Mouse (Mus musculus) CH12.LX (cell line): ENCODE data around the gene Sept9. TPM values are rescaled to one million over a fixed set of nuclear protein-coding genes. Genes with fewer than 3 reads are reported as not detected.

Experiments
- DNase-seq: peaks from one replicate; pipeline ENCODE4 v3.0.0-alpha.2; 2013; ENCODE audit errors: extremely low read depth
- H3K27ac ChIP-seq: 2 replicates; pipeline ENCODE4 v1.5.1; 2012; ENCODE audit warnings: low read depth, mild to moderate bottlenecking, control low read depth, moderate library complexity; ENCODE audit not compliant: insufficient read depth
- H3K27me3 ChIP-seq: replicated peaks from 2 replicates; pipeline ENCODE3; 2012; ENCODE audit warnings: inconsistent platforms
- H3K36me3 ChIP-seq, 2 experiments: replicated peaks in 1 of 2; 2 replicates each; pipeline versions ENCODE3 to v1.6.1; 2012; ENCODE audit warnings: inconsistent platforms in 1 of 2, low read length in 1 of 2, mild to moderate bottlenecking in 1 of 2, mixed read lengths in 1 of 2, moderate library complexity in 1 of 2; ENCODE audit not compliant: control insufficient read depth in 1 of 2, insufficient read depth in 1 of 2
- H3K4me1 ChIP-seq, 2 experiments: 2 replicates each; pipeline ENCODE4 v1.6.1; 2012; ENCODE audit warnings: inconsistent platforms in 1 of 2, moderate library complexity in 1 of 2; ENCODE audit not compliant: insufficient read depth in 2 of 2, control insufficient read depth in 1 of 2
- H3K4me2 ChIP-seq: 2 replicates; pipeline ENCODE4 v1.6.1; 2012; ENCODE audit warnings: low read depth, mild to moderate bottlenecking, control low read depth; ENCODE audit not compliant: poor library complexity, insufficient read depth, severe bottlenecking
- H3K4me3 ChIP-seq, 3 experiments: fragments of 150-350 bp in 1 of 3; sonication (generic) in 1 of 3; replicated peaks in 1 of 3; 2 replicates each; pipeline versions ENCODE3 to v1.5.1; 2011 to 2012; ENCODE audit warnings: low read depth in 2 of 3, low read length in 2 of 3, mild to moderate bottlenecking in 2 of 3, moderate library complexity in 2 of 3, control low read depth in 1 of 3, improper control_type of control experiment in 1 of 3, inconsistent platforms in 1 of 3, mixed read lengths in 1 of 3; ENCODE audit not compliant: poor library complexity in 1 of 3
- H3K79me2 ChIP-seq: replicated peaks from 2 replicates; pipeline ENCODE4 v1.6.1; 2012; ENCODE audit warnings: mild to moderate bottlenecking, moderate library complexity; ENCODE audit not compliant: control insufficient read depth, poor library complexity, insufficient read depth, severe bottlenecking; ENCODE audit errors: extremely low read depth
- H3K9ac ChIP-seq: 2 replicates; pipeline ENCODE4 v1.6.1; 2012; ENCODE audit warnings: low read depth, mild to moderate bottlenecking, control low read depth, moderate library complexity; ENCODE audit not compliant: insufficient read depth
- H3K9me3 ChIP-seq: replicated peaks from 2 replicates; pipeline ENCODE3; 2012; ENCODE audit warnings: low read length, inconsistent platforms, mixed read lengths
- BHLHE40 ChIP-seq: IDR thresholded peaks from 2 replicates; pipeline ENCODE4 v1.6.1; 2011; ENCODE audit warnings: mild to moderate bottlenecking, low read depth, low read length, improper control_type of control experiment
- CTCF ChIP-seq, 2 experiments: IDR thresholded peaks in 1 of 2; conservative IDR thresholded peaks in 1 of 2; 2 replicates each; pipeline ENCODE4 v1.5.1; 2011 to 2012; ENCODE audit warnings: low read depth in 2 of 2, low read length in 2 of 2, improper control_type of control experiment in 1 of 2, inconsistent platforms in 1 of 2, mild to moderate bottlenecking in 1 of 2, moderate library complexity in 1 of 2
- E2F4 ChIP-seq: IDR thresholded peaks from 2 replicates; pipeline ENCODE4 v1.6.1; 2011; ENCODE audit warnings: low read depth, low read length, improper control_type of control experiment; ENCODE audit not compliant: insufficient replicate concordance
- ELF1 ChIP-seq: IDR thresholded peaks from 2 replicates; pipeline ENCODE4 v1.6.1; 2014; ENCODE audit warnings: low read depth, mild to moderate bottlenecking, inconsistent platforms, low read length, improper control_type of control experiment
- EP300 ChIP-seq: IDR thresholded peaks from 2 replicates; pipeline ENCODE4 v1.6.1; 2011; ENCODE audit warnings: low read length, improper control_type of control experiment
- ETS1 ChIP-seq: conservative IDR thresholded peaks from 2 replicates; pipeline ENCODE4 v1.6.1; 2012; ENCODE audit warnings: low read depth, mild to moderate bottlenecking, inconsistent platforms, low read length, improper control_type of control experiment, moderate library complexity
- IRF4 ChIP-seq: IDR thresholded peaks from 2 replicates; pipeline ENCODE4 v1.6.1; 2014; ENCODE audit warnings: low read depth, mild to moderate bottlenecking, inconsistent platforms, low read length, improper control_type of control experiment
- KAT2A ChIP-seq: IDR thresholded peaks from 2 replicates; pipeline ENCODE4 v1.6.1; 2012; ENCODE audit warnings: low read length, improper control_type of control experiment, inconsistent platforms; ENCODE audit not compliant: insufficient replicate concordance
- MAFK ChIP-seq: IDR thresholded peaks from 2 replicates; pipeline ENCODE4 v1.6.1; 2011; ENCODE audit warnings: low read length, improper control_type of control experiment; ENCODE audit not compliant: insufficient replicate concordance
- MAX ChIP-seq: IDR thresholded peaks from 2 replicates; pipeline ENCODE4 v1.6.1; 2011; ENCODE audit warnings: low read length, improper control_type of control experiment
- MAZ ChIP-seq: IDR thresholded peaks from 2 replicates; pipeline ENCODE4 v1.6.1; 2012; ENCODE audit warnings: low read depth, mild to moderate bottlenecking, inconsistent platforms, low read length, improper control_type of control experiment, moderate library complexity
- MEF2A ChIP-seq: IDR thresholded peaks from 2 replicates; pipeline ENCODE4 v1.6.1; 2014; ENCODE audit warnings: low read depth, mild to moderate bottlenecking, inconsistent platforms, low read length, improper control_type of control experiment, borderline replicate concordance
- MXI1 ChIP-seq: IDR thresholded peaks from 2 replicates; pipeline ENCODE4 v1.6.1; 2011; ENCODE audit warnings: mild to moderate bottlenecking, low read depth, low read length, improper control_type of control experiment
- MYC ChIP-seq: IDR thresholded peaks from 2 replicates; pipeline ENCODE4 v1.6.1; 2011; ENCODE audit warnings: low read depth, mild to moderate bottlenecking, improper control_type of control experiment, low read length
- NELFE ChIP-seq: IDR thresholded peaks from 2 replicates; pipeline ENCODE4 v1.6.1; 2011; ENCODE audit warnings: low read depth, low read length, improper control_type of control experiment
- PAX5 ChIP-seq: IDR thresholded peaks from 2 replicates; pipeline ENCODE4 v1.6.1; 2012; ENCODE audit warnings: low read length, inconsistent platforms, mixed read lengths
- POLR2A ChIP-seq: IDR thresholded peaks from 2 replicates; pipeline ENCODE4 v1.6.1; 2011; ENCODE audit warnings: low read depth, mild to moderate bottlenecking, improper control_type of control experiment, low read length
- RCOR1 ChIP-seq: conservative IDR thresholded peaks from 2 replicates; pipeline ENCODE4 v1.6.1; 2012; ENCODE audit warnings: low read depth, mild to moderate bottlenecking, inconsistent platforms, low read length, improper control_type of control experiment
- SIN3A ChIP-seq: IDR thresholded peaks from 2 replicates; pipeline ENCODE4 v1.6.1; 2012; ENCODE audit warnings: low read length, improper control_type of control experiment, inconsistent platforms
- TBP ChIP-seq: conservative IDR thresholded peaks from 2 replicates; pipeline ENCODE4 v1.6.1; 2011; ENCODE audit warnings: low read depth, low read length, improper control_type of control experiment
- TCF12 ChIP-seq: IDR thresholded peaks from 2 replicates; pipeline ENCODE4 v1.6.1; 2014; ENCODE audit warnings: low read depth, mild to moderate bottlenecking, inconsistent platforms, low read length, improper control_type of control experiment
- USF1 ChIP-seq: IDR thresholded peaks from 2 replicates; pipeline ENCODE4 v1.6.1; 2014; ENCODE audit warnings: low read depth, mild to moderate bottlenecking, inconsistent platforms, low read length, improper control_type of control experiment
- ZC3H11A ChIP-seq: IDR thresholded peaks from 2 replicates; pipeline ENCODE4 v1.6.1; 2012; ENCODE audit warnings: low read depth, mild to moderate bottlenecking, inconsistent platforms, low read length, improper control_type of control experiment
- ZKSCAN1 ChIP-seq: IDR thresholded peaks from 2 replicates; pipeline ENCODE4 v1.6.1; 2012; ENCODE audit warnings: low read depth, inconsistent platforms, low read length, improper control_type of control experiment, borderline replicate concordance
- ZMIZ1 ChIP-seq: IDR thresholded peaks from 2 replicates; pipeline ENCODE4 v1.6.1; 2012; ENCODE audit warnings: low read depth, mild to moderate bottlenecking, inconsistent platforms, low read length, improper control_type of control experiment
- dilution Hi-C: fragments of 300-500 bp; cut with MboI; formaldehyde crosslinking; loops from 2 replicates; pipeline ENCODE4 v1.14.3; 2020; ENCODE audit warnings: low sequenced_read_pairs; ENCODE audit not compliant: extremely low pct_unique_long_range_greater_than_20kb, extremely low pct_ligation_motif_present
- in situ Hi-C: fragments of 300-500 bp; cut with MboI; formaldehyde crosslinking; loops from 3 replicates; pipeline ENCODE4 v1.14.3; 2019; ENCODE audit warnings: low sequenced_read_pairs, low pct_ligation_motif_present, low pct_unique_long_range_greater_than_20kb, mixed read lengths
- polyA plus RNA-seq: library from polyadenylated mRNA; unstranded; fragments of >175 nt; gene quantifications from 2 replicates; pipeline ENCODE4 v1.2.1, GENCODE M21; 2012; ENCODE audit warnings: low read depth; ENCODE audit not compliant: insufficient read length
- total RNA-seq, 2 experiments: library from RNA; depleted of rRNA; stranded (reverse); fragments of 300-350 nt in 1 of 2; fragments of >200 nt in 1 of 2; gene quantifications; 2 replicates each; pipeline ENCODE4 v1.2.3; 2012 to 2014

Gene Sept9
- total and polyA plus RNA-seq, 3 experiments = 47.6 to 128 (median 110) TPM

GRCm38 (mm10) chr11:117291271-117292059, 92.0 kb downstream of the Sept9 start:
- Histone ChIP-seq H3K79me2 (peaks cover 9% of the 10 kb centered on the region), H3K9me3 (peaks cover 2% of the 10 kb centered on the region), H3K4me1 (peaks cover 22 to 76% of the 10 kb centered on the region in 2 experiments), H3K27me3 (no peaks in the 10 kb centered on the region), H3K9ac (no peak overlapping the region), H3K4me2 (no peak overlapping the region), H3K4me3 (no peak overlapping the region), H3K36me3 (peaks cover 31 to 64% of the 10 kb centered on the region in 2 experiments), H3K27ac (no peak overlapping the region)
- TF ChIP-seq POLR2A = no peak
- TF ChIP-seq ZC3H11A = no peak
- TF ChIP-seq TBP = no peak
- no peak for TF ChIP-seq KAT2A
- TF ChIP-seq MAFK = no peak
- peak; percentile 34; the same call in 1 of the 2 replicates for TF ChIP-seq TCF12
- no peak; the same call in 1 of the 2 replicates for TF ChIP-seq EP300
- no peak for TF ChIP-seq ZKSCAN1
- peak; percentile 78 for TF ChIP-seq ETS1
- TF ChIP-seq MXI1 = no peak
- no peak for TF ChIP-seq PAX5
- 0 out of 2 replicates have a peak, but pooled peaks have one; percentile 7 for TF ChIP-seq IRF4
- TF ChIP-seq USF1 = no peak
- TF ChIP-seq CTCF (conservative IDR thresholded peaks at IDR 0.05 in 1 of 2, IDR thresholded peaks at IDR 0.05 in 1 of 2; ENCODE audit: low read depth in 2 of 2, low read length in 2 of 2) = no peak
- TF ChIP-seq MAZ = no peak
- no peak for TF ChIP-seq MAX
- no peak for TF ChIP-seq E2F4
- TF ChIP-seq MYC = no peak
- TF ChIP-seq BHLHE40 = peak; percentile 70
- TF ChIP-seq RCOR1 = no peak
- no peak for TF ChIP-seq ZMIZ1
- dilution Hi-C loops (no loop called here), in situ Hi-C loops (no loop called here)
- peak; percentile 79 for DNase-seq

- H3K4me2 ChIP-seq = no peak overlapping the region
- TF ChIP-seq ETS1 = peak; percentile 91
- peak; percentile 72; the same call in 1 of the 2 replicates for TF ChIP-seq MAFK
- no peak for TF ChIP-seq NELFE
- no peak for TF ChIP-seq KAT2A
- no peak for TF ChIP-seq ELF1
- peak; percentile 68; the same call in 1 of the 2 replicates for TF ChIP-seq TCF12
- no peak for TF ChIP-seq ZC3H11A
- TF ChIP-seq ZMIZ1 = no peak
- TF ChIP-seq E2F4 = no peak
- TF ChIP-seq EP300 = peak; percentile 36; the same call in 1 of the 2 replicates
- no peak for TF ChIP-seq PAX5
- no peak for TF ChIP-seq MEF2A
- TF ChIP-seq SIN3A = no peak
- H3K79me2 ChIP-seq = peaks cover 5% of the 10 kb centered on the region; the same call in 1 of the 2 replicates
- H3K4me1 ChIP-seq = peaks cover 22 to 85% of the 10 kb centered on the region in 2 experiments
- no peaks in the 10 kb centered on the region for H3K27me3 ChIP-seq
- no peak overlapping the region for H3K9ac ChIP-seq
- peak; percentile 81 for DNase-seq
- no peak overlapping the region for H3K27ac ChIP-seq
- H3K9me3 ChIP-seq = peaks cover 2% of the 10 kb centered on the region
- H3K36me3 ChIP-seq = peaks cover 37 to 65% of the 10 kb centered on the region in 2 experiments
- dilution Hi-C loops (no loop called here), in situ Hi-C loops (no loop called here)
- H3K4me3 ChIP-seq = no peak overlapping the region
These were observed 93.0 kb downstream of the Sept9 start for GRCm38 (mm10) chr11:117292446-117292845.
